Mouse (Mus musculus): Measurements from ENCODE around the gene Ythdf2. TPM values are rescaled to one million over a fixed set of nuclear protein-coding genes. Genes with fewer than 3 reads are reported as not detected.
A peak's percentile ranks its signal among the peaks of the same experiment; 100 is the strongest.

Gene Ythdf2
- polyA plus RNA-seq, 1 experiment from 2014 or later, result 66.3 TPM

- Histone ChIP-seq H3K4me2 (ENCODE audit: low read length) (peak overlapping the region; percentile 88), H3K9ac (ENCODE audit: low read length) (no peak overlapping the region), H3K9me3 (ENCODE audit: control insufficient read depth, low read length) (peaks cover 3% of the 10 kb centered on the region; the same call in 1 of the 2 replicates), H3K27me3 (ENCODE audit: control insufficient read depth, insufficient read depth, low read length) (peaks cover 50% of the 10 kb centered on the region), H3K4me1 (ENCODE audit: control insufficient read depth in 2 of 2, insufficient read depth in 2 of 2, low read length in 2 of 2) (peaks cover 2 to 6% of the 10 kb centered on the region in 2 experiments; a peak in 1 of 4 replicates), H3K36me3 (ENCODE audit: control insufficient read depth, insufficient read depth, low read length) (no peaks in the 10 kb centered on the region), H3K27ac (replicated peaks in 1 of 2; ENCODE audit: control insufficient read depth in 1 of 2, insufficient read depth in 1 of 2, low read depth in 2 of 2, low read length in 2 of 2) (no peak overlapping the region), H3K4me3 (ENCODE audit: control insufficient read depth in 1 of 2, insufficient read depth in 1 of 2, low read depth in 1 of 2, low read length in 2 of 2) (peak overlapping the region in 1 of 2 experiments; percentile 50; a peak in 2 of 4 replicates)
- 30% methylated on average over 10 of the region's 10 CpGs for WGBS
- no peak for ATAC-seq (ENCODE audit: insufficient number of reproducible peaks, insufficient read depth, low FRiP score, low read depth)
Measured at GRCm38 (mm10) chr4:132145092-132145491, 67.0 kb downstream of the Ythdf2 start.

DNA sequence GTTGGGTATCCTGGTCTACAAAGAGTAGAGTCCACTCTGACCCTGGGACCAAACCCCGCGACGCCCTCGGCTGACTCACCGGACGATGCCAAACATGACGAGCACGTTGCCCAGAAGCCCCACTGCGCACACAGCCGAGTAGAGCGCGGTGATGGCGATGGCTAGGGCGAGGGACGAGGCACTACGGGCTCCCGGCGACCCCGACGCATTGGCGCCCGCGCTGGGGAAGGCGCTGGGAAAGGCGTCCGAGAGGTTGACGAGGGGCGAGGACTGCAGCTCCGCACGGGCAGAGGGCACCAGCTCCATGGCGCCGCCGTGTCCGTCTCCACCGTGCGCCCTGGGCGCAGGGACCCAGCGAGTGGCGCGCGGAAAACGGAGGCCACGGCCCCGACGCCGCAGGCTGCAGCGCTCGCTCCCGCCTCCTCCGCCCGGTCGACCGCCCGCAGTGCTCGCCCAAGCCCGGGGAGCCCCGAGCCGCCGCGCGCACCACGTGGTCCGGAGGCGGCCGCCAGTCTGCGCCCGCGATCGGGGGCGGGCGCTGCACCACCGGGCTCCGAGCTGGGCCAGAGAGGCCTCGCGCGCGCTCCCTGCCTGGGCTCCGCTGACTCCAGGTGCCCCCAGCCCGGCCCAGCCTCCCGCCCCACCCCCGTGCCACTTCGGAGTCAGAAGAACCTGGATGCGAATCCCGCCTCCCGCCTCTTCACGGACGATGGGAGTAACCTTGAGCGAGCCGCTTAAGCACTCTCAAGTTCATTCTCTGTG lies 67.8 kb downstream of the Ythdf2 start, which contains the start of gene Oprd1:
TSS of gene Oprd1 (minus strand) at position 407 of the 762 bp plus-strand sequence.
- Histone ChIP-seq H3K4me2 (ENCODE audit: low read length) (peak within 1 kb of the TSS; percentile 88), H3K4me1 (ENCODE audit: control insufficient read depth in 2 of 2, insufficient read depth in 2 of 2, low read length in 2 of 2) (peaks cover 2 to 6% of the 10 kb centered on the region in 2 experiments; a peak in 1 of 4 replicates), H3K9me3 (ENCODE audit: control insufficient read depth, low read length) (peaks cover 3% of the 10 kb centered on the region; the same call in 1 of the 2 replicates), H3K9ac (ENCODE audit: low read length) (peak within 1 kb of the TSS; percentile 45), H3K4me3 (ENCODE audit: control insufficient read depth in 1 of 2, insufficient read depth in 1 of 2, low read depth in 1 of 2, low read length in 2 of 2) (peak within 1 kb of the TSS; percentile 33 to 50), H3K27me3 (ENCODE audit: control insufficient read depth, insufficient read depth, low read length) (peaks cover 50% of the 10 kb centered on the region), H3K27ac (replicated peaks in 1 of 2; ENCODE audit: control insufficient read depth in 1 of 2, insufficient read depth in 1 of 2, low read depth in 2 of 2, low read length in 2 of 2) (no peak within 1 kb of the TSS), H3K36me3 (ENCODE audit: control insufficient read depth, insufficient read depth, low read length) (no peaks in the 10 kb centered on the region)
- ATAC-seq (ENCODE audit: insufficient number of reproducible peaks, insufficient read depth, low FRiP score, low read depth), result no peak; the same call in 1 of the 2 replicates
- WGBS, result 1% methylated on average over 86 of the region's 89 CpGs

DNA sequence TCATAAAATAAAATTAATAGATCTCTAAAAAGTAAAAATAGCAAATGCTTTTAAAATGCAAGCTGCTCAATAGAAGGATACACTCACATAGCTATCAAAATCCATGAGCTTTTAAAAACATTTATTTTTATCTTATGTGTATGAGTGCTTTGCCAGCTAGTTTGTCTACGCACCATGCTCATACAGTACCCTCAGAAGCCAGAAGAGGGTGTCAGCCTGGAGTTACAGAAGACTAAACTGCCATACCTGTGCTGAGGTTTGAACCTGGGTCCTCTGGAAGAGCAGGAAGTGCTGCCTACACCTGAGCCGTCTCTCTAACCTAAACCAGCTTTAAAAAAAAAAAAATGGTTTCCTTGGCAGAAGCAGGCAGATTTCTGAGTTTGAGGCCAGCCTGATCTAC lies 73.5 kb downstream of the Ythdf2 start:
- ATAC-seq (ENCODE audit: insufficient number of reproducible peaks, insufficient read depth, low FRiP score, low read depth), result no peak
- no peak overlapping the region for H3K4me2 ChIP-seq (ENCODE audit: low read length)
- H3K4me3 ChIP-seq (ENCODE audit: control insufficient read depth in 1 of 2, insufficient read depth in 1 of 2, low read depth in 1 of 2, low read length in 2 of 2), result no peak overlapping the region
- no peaks in the 10 kb centered on the region for H3K36me3 ChIP-seq (ENCODE audit: control insufficient read depth, insufficient read depth, low read length)
- H3K27me3 ChIP-seq (ENCODE audit: control insufficient read depth, insufficient read depth, low read length), result peaks cover 24% of the 10 kb centered on the region
- no peak overlapping the region for H3K9ac ChIP-seq (ENCODE audit: low read length)
- H3K27ac ChIP-seq (replicated peaks in 1 of 2; ENCODE audit: control insufficient read depth in 1 of 2, insufficient read depth in 1 of 2, low read depth in 2 of 2, low read length in 2 of 2), result no peak overlapping the region
- no peaks in the 10 kb centered on the region for H3K4me1 ChIP-seq (ENCODE audit: control insufficient read depth in 2 of 2, insufficient read depth in 2 of 2, low read length in 2 of 2)
- WGBS, result 85% methylated on average over 2 of the region's 2 CpGs
- H3K9me3 ChIP-seq (ENCODE audit: control insufficient read depth, low read length), result no peaks in the 10 kb centered on the region

DNA sequence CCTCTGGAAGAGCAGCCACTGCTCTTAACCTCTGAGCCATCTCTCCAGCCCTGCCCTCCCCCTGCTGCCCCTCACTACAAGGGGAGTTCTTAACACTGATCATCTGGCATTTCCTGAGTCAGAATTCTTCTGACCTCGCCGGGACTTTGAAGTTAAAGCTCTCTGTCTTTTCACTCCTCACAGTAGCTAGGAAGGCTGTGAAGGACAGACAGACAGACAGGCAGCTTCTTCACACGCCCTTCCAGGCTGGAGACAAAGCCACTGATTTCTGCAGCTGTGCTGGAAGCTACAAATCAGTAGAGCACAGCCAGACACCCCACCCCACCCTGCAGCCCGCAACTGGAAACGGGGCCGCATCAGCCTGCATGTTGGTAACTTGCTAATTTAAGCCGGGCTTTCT lies 75.1 kb downstream of the Ythdf2 start:
- peaks cover 8% of the 10 kb centered on the region; the same call in 1 of the 2 replicates for H3K27me3 ChIP-seq (ENCODE audit: control insufficient read depth, insufficient read depth, low read length)
- H3K4me2 ChIP-seq (ENCODE audit: low read length), result no peak overlapping the region
- no peaks in the 10 kb centered on the region for H3K36me3 ChIP-seq (ENCODE audit: control insufficient read depth, insufficient read depth, low read length)
- no peaks in the 10 kb centered on the region for H3K9me3 ChIP-seq (ENCODE audit: control insufficient read depth, low read length)
- H3K27ac ChIP-seq (replicated peaks in 1 of 2; ENCODE audit: control insufficient read depth in 1 of 2, insufficient read depth in 1 of 2, low read depth in 2 of 2, low read length in 2 of 2), result no peak overlapping the region
- H3K4me3 ChIP-seq (ENCODE audit: control insufficient read depth in 1 of 2, insufficient read depth in 1 of 2, low read depth in 1 of 2, low read length in 2 of 2), result no peak overlapping the region
- WGBS, result 68% methylated on average over 7 of the region's 7 CpGs
- H3K9ac ChIP-seq (ENCODE audit: low read length), result no peak overlapping the region
- ATAC-seq (ENCODE audit: insufficient number of reproducible peaks, insufficient read depth, low FRiP score, low read depth), result no peak
- peaks cover 6 to 7% of the 10 kb centered on the region in 2 experiments for H3K4me1 ChIP-seq (ENCODE audit: control insufficient read depth in 2 of 2, insufficient read depth in 2 of 2, low read length in 2 of 2)

Small RNA genes lying within 50 kb of the gene (microRNA-seq; reads per million reads assigned to microRNA genes)
- not detected for gene Gm22033

Other genes with a start within 250 kb of the Ythdf2 start
- 0.20 TPM in 2 replicates for gene Gm10300, start 137.6 kb downstream of the Ythdf2 start, polyA plus RNA-seq (2014; fragmentation: Nextera tagmentation; extraction: Ambion mirVana)
- gene Epb41, start 137.0 kb downstream of the Ythdf2 start, polyA plus RNA-seq (2014; fragmentation: Nextera tagmentation; extraction: Ambion mirVana), result 45.7 and 59.0 TPM in 2 replicates
- 0.50 and 0.69 TPM in 2 replicates for gene Oprd1, start 67.8 kb downstream of the Ythdf2 start, polyA plus RNA-seq (2014; fragmentation: Nextera tagmentation; extraction: Ambion mirVana)
- 25.8 and 27.5 TPM in 2 replicates for gene Gmeb1, start 49.3 kb upstream of the Ythdf2 start, polyA plus RNA-seq (2014; fragmentation: Nextera tagmentation; extraction: Ambion mirVana)
- gene Taf12, start 62.1 kb upstream of the Ythdf2 start, polyA plus RNA-seq (2014; fragmentation: Nextera tagmentation; extraction: Ambion mirVana), result 29.4 and 30.9 TPM in 2 replicates
- 1.2 and 1.4 TPM in 2 replicates for gene Rab42, start 91.1 kb upstream of the Ythdf2 start, polyA plus RNA-seq (2014; fragmentation: Nextera tagmentation; extraction: Ambion mirVana)
- 74.0 and 80.6 TPM in 2 replicates for gene Trnau1ap, start 117.2 kb upstream of the Ythdf2 start, polyA plus RNA-seq (2014; fragmentation: Nextera tagmentation; extraction: Ambion mirVana)
- gene Rcc1, start 141.3 kb upstream of the Ythdf2 start, polyA plus RNA-seq (2014; fragmentation: Nextera tagmentation; extraction: Ambion mirVana), result 18.9 and 21.1 TPM in 2 replicates
- 19.3 and 20.2 TPM in 2 replicates for gene Phactr4, start 210.2 kb upstream of the Ythdf2 start, polyA plus RNA-seq (2014; fragmentation: Nextera tagmentation; extraction: Ambion mirVana)

Measured in heart, embryonic 14.5 days (tissue).